Mouse (Mus musculus) stomach, postnatal 0 days (tissue): ENCODE data around the gene Gm5134. TPM values are rescaled to one million over a fixed set of nuclear protein-coding genes. Genes with fewer than 3 reads are reported as not detected.
A peak's percentile ranks its signal among the peaks of the same experiment; 100 is the strongest.

ENCODE experiments used
- ATAC-seq: fragments of 200-750 bp; cut with Nextera tagmentation; 2 replicates; pipeline ENCODE4 v1.8.0; 2017; ENCODE audit not compliant: low FRiP score, low TSS enrichment
- DNase-seq: peaks from one replicate; pipeline ENCODE4 v3.0.0-alpha.2; 2016; ENCODE audit warnings: low spot score
- H3K27ac ChIP-seq: fragments of 300-500 bp; sonication (generic); replicated peaks from 2 replicates; pipeline ENCODE4 v1.5.1; 2014; ENCODE audit warnings: mild to moderate bottlenecking, control low read depth
- H3K27me3 ChIP-seq: fragments of 300-500 bp; sonication (generic); 2 replicates; pipeline ENCODE4 v1.6.1; 2014; ENCODE audit warnings: low read length; ENCODE audit not compliant: control insufficient read depth, insufficient read depth
- H3K36me3 ChIP-seq: fragments of 300-500 bp; sonication (generic); 2 replicates; pipeline ENCODE4 v1.6.1; 2014; ENCODE audit warnings: low read length, mixed read lengths; ENCODE audit not compliant: control insufficient read depth, insufficient read depth
- H3K4me1 ChIP-seq: fragments of 300-500 bp; sonication (generic); replicated peaks from 2 replicates; pipeline ENCODE4 v1.6.1; 2014; ENCODE audit warnings: antibody characterized with exemption; ENCODE audit not compliant: control insufficient read depth, insufficient read depth
- H3K4me2 ChIP-seq: fragments of 300-500 bp; sonication (generic); replicated peaks from 2 replicates; pipeline ENCODE4 v1.6.1; 2014; ENCODE audit warnings: low read depth, mild to moderate bottlenecking, control low read depth, moderate library complexity
- H3K4me3 ChIP-seq: fragments of 300-500 bp; sonication (generic); 2 replicates; pipeline ENCODE4 v1.5.1; 2014; ENCODE audit warnings: low read depth, low read length, control low read depth
- H3K9ac ChIP-seq: fragments of 300-500 bp; sonication (generic); 2 replicates; pipeline ENCODE4 v1.6.1; 2014; ENCODE audit warnings: mild to moderate bottlenecking, low read length, control low read depth, mixed read lengths
- H3K9me3 ChIP-seq: fragments of 300-500 bp; sonication (generic); 2 replicates; pipeline ENCODE4 v1.6.1; 2016; ENCODE audit warnings: low read length; ENCODE audit not compliant: control insufficient read depth
- CTCF ChIP-seq: IDR thresholded peaks from 2 replicates; pipeline ENCODE4 v1.5.1; 2016; ENCODE audit warnings: antibody characterized with exemption, low read depth, mild to moderate bottlenecking, moderate library complexity
- EP300 ChIP-seq: optimal IDR thresholded peaks from 2 replicates; pipeline ENCODE3; 2016; ENCODE audit warnings: antibody characterized with exemption
- WGBS: fragments of 180-500 bp; shearing (Covaris S2); extraction: QIAGEN DNeasy Blood & Tissue Kit; methylation state at CpG from one replicate; pipeline ENCODE4 v1.1.7; 2014; 5-methylcytosine and 5-hydroxymethylcytosine counted together
- polyA plus RNA-seq: library from polyadenylated mRNA; unstranded; fragments of >200 nt; fragmentation: Nextera tagmentation; extraction: Ambion mirVana; gene quantifications from 2 replicates; pipeline ENCODE4 v1.2.1, GENCODE M21; 2015

Gene Gm5134
- polyA plus RNA-seq, 1 experiment from 2014 or later, result not detected

- H3K9me3 ChIP-seq, result no peaks in the 10 kb centered on the region
- no peaks in the 10 kb centered on the region for H3K4me1 ChIP-seq
- 82% methylated on average over 5 of the region's 5 CpGs for WGBS
- DNase-seq (no peak), ATAC-seq (no peak)
- peaks cover 2% of the 10 kb centered on the region; the same call in 1 of the 2 replicates for H3K36me3 ChIP-seq
- no peak for TF ChIP-seq EP300
- TF ChIP-seq CTCF, result no peak
- H3K27me3 ChIP-seq, result no peaks in the 10 kb centered on the region
- no peak overlapping the region for H3K9ac ChIP-seq
- H3K4me2 ChIP-seq, result no peak overlapping the region
- H3K27ac ChIP-seq, result no peak overlapping the region
- H3K4me3 ChIP-seq, result no peak overlapping the region
Observed at GRCm38 (mm10) chr10:75919026-75919425, 35.3 kb upstream of the Gm5134 start.

- Histone ChIP-seq H3K36me3 (peaks cover 5% of the 10 kb centered on the region; the same call in 1 of the 2 replicates), H3K9me3 (no peaks in the 10 kb centered on the region), H3K4me3 (peak within 1 kb of the TSS; percentile 94), H3K4me1 (no peaks in the 10 kb centered on the region), H3K27me3 (no peaks in the 10 kb centered on the region), H3K27ac (peak within 1 kb of the TSS; percentile 88), H3K4me2 (peak within 1 kb of the TSS; percentile 93), H3K9ac (peak within 1 kb of the TSS; percentile 94)
- DNase-seq (peak; percentile 94), ATAC-seq (peak; percentile 92)
- under 1% methylated on average over 76 of the region's 76 CpGs for WGBS
- TF ChIP-seq CTCF (no peak), EP300 (no peak)
Observed at GRCm38 (mm10) chr10:75921026-75921725, 33.1 kb upstream of the Gm5134 start, which contains the start of gene Smarcb1. Gene Smarcb1, minus strand, starts transcription at chr10:75921617.

- TF ChIP-seq CTCF (no peak), EP300 (no peak)
- DNase-seq (no peak), ATAC-seq (peak; percentile 45)
- Histone ChIP-seq H3K4me1 (no peaks in the 10 kb centered on the region), H3K27ac (peak overlapping the region; percentile 88), H3K9me3 (no peaks in the 10 kb centered on the region), H3K27me3 (no peaks in the 10 kb centered on the region), H3K9ac (peak overlapping the region; percentile 94), H3K36me3 (peaks cover 7% of the 10 kb centered on the region; the same call in 1 of the 2 replicates), H3K4me2 (peak overlapping the region; percentile 93), H3K4me3 (peak overlapping the region; percentile 94)
- 3% methylated on average over 22 of the region's 22 CpGs for WGBS
Observed at GRCm38 (mm10) chr10:75921726-75922560, 32.4 kb upstream of the Gm5134 start.

- Histone ChIP-seq H3K4me2 (no peak overlapping the region), H3K9me3 (no peaks in the 10 kb centered on the region), H3K9ac (no peak overlapping the region), H3K27me3 (no peaks in the 10 kb centered on the region), H3K27ac (no peak overlapping the region), H3K4me3 (no peak overlapping the region), H3K36me3 (peaks cover 4% of the 10 kb centered on the region; the same call in 1 of the 2 replicates), H3K4me1 (no peaks in the 10 kb centered on the region)
- 67% methylated on average over 2 of the region's 2 CpGs for WGBS
- no peak for DNase-seq
- no peak for ATAC-seq
- TF ChIP-seq CTCF (peak; percentile 53), EP300 (no peak)
Observed at GRCm38 (mm10) chr10:75924324-75924723, 30.0 kb upstream of the Gm5134 start.

GRCm38 (mm10) chr10:75926396-75926795 is 27.9 kb upstream of the Gm5134 start:
- DNase-seq (no peak), ATAC-seq (no peak)
- no peak overlapping the region for H3K9ac ChIP-seq
- no peak overlapping the region for H3K27ac ChIP-seq
- no peaks in the 10 kb centered on the region for H3K9me3 ChIP-seq
- H3K27me3 ChIP-seq, result no peaks in the 10 kb centered on the region
- peaks cover 4% of the 10 kb centered on the region; the same call in 1 of the 2 replicates for H3K36me3 ChIP-seq
- TF ChIP-seq EP300 (no peak), CTCF (no peak)
- no peaks in the 10 kb centered on the region for H3K4me1 ChIP-seq
- no peak overlapping the region for H3K4me3 ChIP-seq
- H3K4me2 ChIP-seq, result no peak overlapping the region
- 86% methylated on average over 13 of the region's 13 CpGs for WGBS
